Mouse (Mus musculus): Measurements from ENCODE around the gene Far2.

Gene Far2

DNA sequence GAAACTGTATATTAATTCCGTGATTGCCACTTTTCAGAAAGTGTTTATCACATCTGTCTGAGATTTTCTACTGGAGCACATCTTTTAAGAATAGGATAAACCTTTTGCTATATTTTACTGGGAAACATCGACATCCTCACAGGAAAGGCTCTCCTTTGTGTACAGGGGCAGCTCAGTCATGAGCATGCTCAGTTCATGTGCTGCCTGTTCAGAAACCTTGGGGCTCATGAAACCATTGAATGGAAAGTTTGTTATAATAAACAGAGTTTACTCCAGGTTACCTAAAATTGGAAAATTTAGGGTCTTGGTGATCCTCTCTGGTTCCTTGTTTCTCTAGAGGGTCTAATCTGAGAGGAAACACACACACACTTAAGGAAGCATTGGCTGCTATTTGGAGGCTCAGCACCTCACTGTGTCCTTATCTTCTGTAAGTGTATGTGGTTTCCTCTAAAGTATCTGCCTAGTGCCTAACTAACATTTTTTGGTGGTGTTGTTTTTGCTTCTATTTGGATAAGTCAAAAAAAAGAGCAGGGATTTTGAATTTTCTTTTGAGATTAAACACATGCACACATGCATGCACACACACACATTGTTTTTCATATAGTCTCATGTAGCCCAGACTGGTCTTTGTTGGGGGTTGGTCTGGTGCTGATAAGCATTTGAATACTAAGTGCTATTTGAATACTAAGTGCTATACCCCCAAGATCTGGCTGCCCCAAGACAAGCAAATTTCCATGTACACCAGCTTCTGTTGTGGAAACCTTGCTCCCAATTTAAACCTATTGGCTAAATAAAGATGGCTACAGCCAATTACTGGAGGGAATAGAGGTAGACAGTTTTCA is 171.4 kb downstream of the Far2 start:
- no peak for DNase-seq (ENCODE audit: low read depth)

DNA sequence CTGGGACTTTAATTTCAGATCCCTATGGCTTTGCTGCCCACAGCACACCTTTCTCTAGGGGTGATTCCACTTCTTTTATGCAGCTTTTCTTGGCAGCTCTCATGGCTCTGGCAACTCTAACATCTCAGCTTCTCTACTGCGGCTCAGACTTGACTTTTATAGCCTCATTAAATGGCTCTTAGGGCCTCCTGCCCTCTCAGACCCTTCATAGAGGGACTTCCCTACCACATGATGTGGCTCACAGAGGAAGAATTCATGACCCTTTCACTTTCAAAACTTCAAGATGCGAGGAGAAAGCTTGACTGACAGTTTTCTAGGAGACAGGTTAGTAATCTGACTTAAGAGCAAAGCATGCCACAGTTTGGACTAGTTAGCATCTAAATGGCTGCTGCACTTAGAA is 175.6 kb downstream of the Far2 start:
- DNase-seq (ENCODE audit: low read depth), result no peak

DNA sequence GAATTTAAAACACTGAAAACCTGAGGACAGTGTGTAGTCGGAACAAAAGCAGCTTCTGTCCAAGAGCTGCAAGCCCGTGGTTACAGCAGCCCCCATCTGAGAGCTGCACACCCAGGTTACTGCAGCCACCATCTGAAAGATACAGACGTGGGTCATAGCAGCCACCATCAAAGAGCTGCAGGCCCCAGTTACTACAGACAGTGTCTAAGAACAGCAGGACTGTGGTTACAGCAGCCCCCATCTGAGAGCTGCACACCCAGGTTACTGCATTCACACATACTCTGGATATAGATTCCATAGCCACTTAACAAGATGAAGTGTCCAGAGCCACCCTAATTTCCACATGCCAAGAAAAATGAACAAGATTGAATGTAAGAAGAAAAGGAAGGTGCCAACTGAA is 180.5 kb downstream of the Far2 start:
- no peak for DNase-seq (ENCODE audit: low read depth)

Measured in c-Kit-positive CD71-negative TER-119-negative erythroid progenitor cells, embryonic 14.5 days (primary cell).